Mouse (Mus musculus): ENCODE data around the gene Cdh23. TPM values are rescaled to one million over a fixed set of nuclear protein-coding genes. Genes with fewer than 3 reads are reported as not detected.

Cdh23 gene
- polyA plus RNA-seq, 1 experiment from 2014 or later, result 7.8 TPM

- Histone ChIP-seq H3K4me1 (no peaks in the 10 kb centered on the region), H3K27me3 (replicated peaks) (no peaks in the 10 kb centered on the region), H3K27ac (no peak overlapping the region), H3K9me3 (no peaks in the 10 kb centered on the region), H3K9ac (no peak overlapping the region), H3K36me3 (replicated peaks) (no peaks in the 10 kb centered on the region), H3K4me3 (no peak overlapping the region), H3K4me2 (no peak overlapping the region)
- WGBS, result 71% methylated on average over 9 of the region's 9 CpGs
- no peak for ATAC-seq (replicated peaks)
Measured at GRCm38 (mm10) chr10:60660986-60661385, 35.3 kb downstream of the Cdh23 start.

GRCm38 (mm10) chr10:60659450-60660020 is 36.8 kb downstream of the Cdh23 start:
- Histone ChIP-seq H3K4me1 (no peaks in the 10 kb centered on the region), H3K9ac (no peak overlapping the region), H3K27me3 (replicated peaks) (no peaks in the 10 kb centered on the region), H3K36me3 (replicated peaks) (no peaks in the 10 kb centered on the region), H3K9me3 (no peaks in the 10 kb centered on the region), H3K27ac (no peak overlapping the region), H3K4me3 (no peak overlapping the region), H3K4me2 (no peak overlapping the region)
- 85% methylated on average over 15 of the region's 15 CpGs for WGBS
- no peak for ATAC-seq (replicated peaks)

- Histone ChIP-seq H3K9ac (no peak overlapping the region), H3K9me3 (no peaks in the 10 kb centered on the region), H3K36me3 (replicated peaks) (no peaks in the 10 kb centered on the region), H3K4me3 (no peak overlapping the region), H3K4me1 (no peaks in the 10 kb centered on the region), H3K4me2 (no peak overlapping the region), H3K27ac (no peak overlapping the region), H3K27me3 (replicated peaks) (no peaks in the 10 kb centered on the region)
- WGBS, result 95% methylated on average over 10 of the region's 10 CpGs
- ATAC-seq (replicated peaks), result no peak
Measured at GRCm38 (mm10) chr10:60658176-60658575, 38.1 kb downstream of the Cdh23 start.

GRCm38 (mm10) chr10:60653675-60654074 is 42.6 kb downstream of the Cdh23 start:
- no peak overlapping the region for H3K9ac ChIP-seq
- no peaks in the 10 kb centered on the region for H3K4me1 ChIP-seq
- no peaks in the 10 kb centered on the region for H3K9me3 ChIP-seq
- no peaks in the 10 kb centered on the region for H3K36me3 ChIP-seq (replicated peaks)
- ATAC-seq (replicated peaks), result no peak
- H3K4me2 ChIP-seq, result no peak overlapping the region
- 88% methylated on average over 4 of the region's 4 CpGs for WGBS
- no peaks in the 10 kb centered on the region for H3K27me3 ChIP-seq (replicated peaks)
- H3K27ac ChIP-seq, result no peak overlapping the region
- H3K4me3 ChIP-seq, result no peak overlapping the region

- Histone ChIP-seq H3K27me3 (replicated peaks) (no peaks in the 10 kb centered on the region), H3K9ac (no peak overlapping the region), H3K4me2 (no peak overlapping the region), H3K9me3 (no peaks in the 10 kb centered on the region), H3K4me1 (no peaks in the 10 kb centered on the region), H3K27ac (no peak overlapping the region), H3K36me3 (replicated peaks) (no peaks in the 10 kb centered on the region), H3K4me3 (no peak overlapping the region)
- WGBS, result 91% methylated on average over 10 of the region's 10 CpGs
- ATAC-seq (replicated peaks), result no peak
Measured at GRCm38 (mm10) chr10:60653106-60653505, 43.2 kb downstream of the Cdh23 start.

GRCm38 (mm10) chr10:60644079-60644641 is 52.1 kb downstream of the Cdh23 start:
- H3K4me3 ChIP-seq, result no peak overlapping the region
- no peak overlapping the region for H3K27ac ChIP-seq
- WGBS, result 73% methylated on average over 14 of the region's 14 CpGs
- no peak overlapping the region for H3K9ac ChIP-seq
- H3K36me3 ChIP-seq (replicated peaks), result no peaks in the 10 kb centered on the region
- H3K4me2 ChIP-seq, result no peak overlapping the region
- H3K27me3 ChIP-seq (replicated peaks), result no peaks in the 10 kb centered on the region
- no peak; the same call in 1 of the 2 replicates for ATAC-seq (replicated peaks)
- H3K4me1 ChIP-seq, result 0 out of 2 replicates have a peak, but pooled peaks cover 11% of the 10 kb centered on the region
- H3K9me3 ChIP-seq, result no peaks in the 10 kb centered on the region

- no peak overlapping the region for H3K27ac ChIP-seq
- H3K4me3 ChIP-seq, result no peak overlapping the region
- 83% methylated on average over 9 of the region's 9 CpGs for WGBS
- no peak overlapping the region for H3K9ac ChIP-seq
- H3K27me3 ChIP-seq (replicated peaks), result no peaks in the 10 kb centered on the region
- 0 out of 2 replicates have a peak, but pooled peaks cover 7% of the 10 kb centered on the region for H3K4me1 ChIP-seq
- ATAC-seq (replicated peaks), result no peak
- no peak overlapping the region for H3K4me2 ChIP-seq
- no peaks in the 10 kb centered on the region for H3K9me3 ChIP-seq
- no peaks in the 10 kb centered on the region for H3K36me3 ChIP-seq (replicated peaks)
Measured at GRCm38 (mm10) chr10:60639291-60639690, 57.0 kb downstream of the Cdh23 start.

GRCm38 (mm10) chr10:60635568-60636295 is 60.6 kb downstream of the Cdh23 start:
- WGBS, result 32% methylated on average over 13 of the region's 13 CpGs
- Histone ChIP-seq H3K27me3 (replicated peaks) (no peaks in the 10 kb centered on the region), H3K4me2 (no peak overlapping the region), H3K9me3 (no peaks in the 10 kb centered on the region), H3K4me1 (no peaks in the 10 kb centered on the region), H3K9ac (no peak overlapping the region), H3K4me3 (no peak overlapping the region), H3K27ac (no peak overlapping the region), H3K36me3 (replicated peaks) (no peaks in the 10 kb centered on the region)
- ATAC-seq (replicated peaks), result no peak

- no peak for ATAC-seq (replicated peaks)
- no peaks in the 10 kb centered on the region for H3K27me3 ChIP-seq (replicated peaks)
- WGBS, result 91% methylated on average over 9 of the region's 9 CpGs
- no peak overlapping the region for H3K4me3 ChIP-seq
- no peak overlapping the region for H3K27ac ChIP-seq
- H3K9ac ChIP-seq, result no peak overlapping the region
- H3K4me1 ChIP-seq, result no peaks in the 10 kb centered on the region
- no peak overlapping the region for H3K4me2 ChIP-seq
- no peaks in the 10 kb centered on the region for H3K36me3 ChIP-seq (replicated peaks)
- no peaks in the 10 kb centered on the region for H3K9me3 ChIP-seq
Measured at GRCm38 (mm10) chr10:60634391-60634790, 61.9 kb downstream of the Cdh23 start.

- H3K4me1 ChIP-seq, result peaks cover 6% of the 10 kb centered on the region
- no peak overlapping the region for H3K4me3 ChIP-seq
- H3K27ac ChIP-seq, result no peak overlapping the region
- H3K9ac ChIP-seq, result no peak overlapping the region
- H3K36me3 ChIP-seq (replicated peaks), result no peaks in the 10 kb centered on the region
- H3K27me3 ChIP-seq (replicated peaks), result no peaks in the 10 kb centered on the region
- no peak overlapping the region for H3K4me2 ChIP-seq
- no peak for ATAC-seq (replicated peaks)
- H3K9me3 ChIP-seq, result no peaks in the 10 kb centered on the region
- 78% methylated on average over 5 of the region's 5 CpGs for WGBS
Measured at GRCm38 (mm10) chr10:60626086-60626485, 70.2 kb downstream of the Cdh23 start.

GRCm38 (mm10) chr10:60625511-60625910 is 70.8 kb downstream of the Cdh23 start:
- Histone ChIP-seq H3K4me1 (peaks cover 6% of the 10 kb centered on the region), H3K36me3 (replicated peaks) (no peaks in the 10 kb centered on the region), H3K4me2 (no peak overlapping the region), H3K4me3 (no peak overlapping the region), H3K27ac (no peak overlapping the region), H3K27me3 (replicated peaks) (no peaks in the 10 kb centered on the region), H3K9ac (no peak overlapping the region), H3K9me3 (no peaks in the 10 kb centered on the region)
- WGBS, result 64% methylated on average over 3 of the region's 3 CpGs
- ATAC-seq (replicated peaks), result no peak

GRCm38 (mm10) chr10:60624945-60625344 is 71.3 kb downstream of the Cdh23 start:
- no peak overlapping the region for H3K4me3 ChIP-seq
- 35% methylated on average over 3 of the region's 3 CpGs for WGBS
- no peak overlapping the region for H3K9ac ChIP-seq
- H3K36me3 ChIP-seq (replicated peaks), result no peaks in the 10 kb centered on the region
- H3K27me3 ChIP-seq (replicated peaks), result no peaks in the 10 kb centered on the region
- ATAC-seq (replicated peaks), result no peak
- peaks cover 6% of the 10 kb centered on the region for H3K4me1 ChIP-seq
- no peak overlapping the region for H3K27ac ChIP-seq
- H3K4me2 ChIP-seq, result no peak overlapping the region
- H3K9me3 ChIP-seq, result no peaks in the 10 kb centered on the region

Data from midbrain, embryonic 15.5 days (tissue).